Mouse (Mus musculus) adrenal gland (tissue): ENCODE measurements around the gene Ear6.

ENCODE experiments used
- intact Hi-C: fragments of 180-260 bp; cut with DNase I; formaldehyde crosslinking; loops from one replicate; pipeline ENCODE4 v1.15.1; 2025
- microRNA-seq, 2 experiments: library from miRNA; unstranded; fragments of <30 nt; microRNA quantifications; one replicate each; pipeline ENCODE4; 2019

Ear6 gene

DNA sequence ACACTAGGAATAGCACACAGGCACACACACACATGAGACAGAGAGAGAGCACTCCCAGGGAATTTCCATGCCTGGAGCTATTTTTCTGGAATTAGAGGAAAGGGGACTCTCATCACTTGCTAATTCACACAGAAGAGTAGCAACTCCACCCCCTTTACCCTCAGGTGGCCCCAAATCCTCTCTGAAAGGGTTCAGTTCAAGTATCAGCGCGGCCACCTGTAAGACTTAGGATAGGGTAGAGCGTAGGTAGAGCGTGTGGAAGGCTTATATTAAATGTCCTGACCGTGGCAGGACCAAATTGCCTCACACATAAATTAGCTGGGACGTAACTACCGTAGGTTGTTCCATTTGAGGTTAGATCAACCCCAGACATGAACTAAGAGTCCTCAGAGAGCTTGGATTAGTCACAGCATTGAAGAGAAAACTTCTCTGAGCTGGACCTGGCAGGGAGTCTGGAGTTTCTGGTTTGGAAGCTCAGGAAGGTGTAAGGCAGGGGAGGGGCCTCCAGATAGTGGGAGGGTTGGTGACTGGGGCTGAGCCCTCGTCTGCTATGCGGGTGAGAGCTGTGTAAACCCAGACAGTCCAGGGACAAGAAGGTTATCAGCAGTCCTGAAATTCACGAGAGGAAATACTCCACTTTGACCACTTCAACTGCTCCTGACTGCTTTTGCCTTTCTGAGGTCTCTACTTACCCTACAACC is 39.7 kb downstream of the Ear6 start:
- intact Hi-C loops, result no loop called here

DNA sequence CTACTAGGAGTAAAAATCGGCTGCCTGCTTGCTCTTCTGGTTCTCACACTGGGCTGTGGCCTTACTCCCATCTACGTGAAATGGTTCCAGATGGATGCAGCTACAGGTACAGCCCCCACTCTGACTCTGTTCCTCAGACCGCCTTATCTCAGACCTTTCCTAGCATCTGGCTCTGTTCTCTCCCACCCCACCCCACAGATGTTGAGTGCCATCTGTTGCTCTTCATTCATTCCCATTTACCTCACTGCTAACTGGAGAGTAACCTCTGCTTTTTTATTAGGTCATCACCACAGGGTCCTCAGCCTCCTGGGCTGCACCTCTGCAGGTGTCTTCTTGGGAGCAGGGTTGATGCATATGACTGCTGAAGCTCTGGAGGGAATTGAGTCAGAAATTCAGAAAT is 40.3 kb downstream of the Ear6 start:
- intact Hi-C loops, result no loop called here

DNA sequence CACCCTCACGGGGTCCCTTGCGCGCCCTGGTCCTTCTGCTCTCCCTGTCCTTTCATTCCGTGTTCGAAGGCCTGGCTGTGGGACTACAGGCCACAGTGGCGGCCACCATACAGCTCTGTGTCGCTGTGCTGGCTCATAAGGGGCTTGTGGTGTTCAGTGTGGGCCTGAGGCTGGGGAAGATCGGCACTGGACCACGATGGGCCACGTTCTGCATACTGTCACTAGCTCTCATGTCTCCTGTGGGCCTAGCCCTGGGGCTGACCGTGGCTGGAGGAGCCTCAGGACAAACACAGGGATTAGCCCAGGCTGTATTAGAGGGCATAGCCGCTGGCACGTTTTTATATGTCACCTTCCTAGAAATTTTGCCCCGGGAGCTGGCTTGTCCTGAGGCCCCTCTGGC is 41.6 kb downstream of the Ear6 start:
- intact Hi-C loops, result no loop called here

DNA sequence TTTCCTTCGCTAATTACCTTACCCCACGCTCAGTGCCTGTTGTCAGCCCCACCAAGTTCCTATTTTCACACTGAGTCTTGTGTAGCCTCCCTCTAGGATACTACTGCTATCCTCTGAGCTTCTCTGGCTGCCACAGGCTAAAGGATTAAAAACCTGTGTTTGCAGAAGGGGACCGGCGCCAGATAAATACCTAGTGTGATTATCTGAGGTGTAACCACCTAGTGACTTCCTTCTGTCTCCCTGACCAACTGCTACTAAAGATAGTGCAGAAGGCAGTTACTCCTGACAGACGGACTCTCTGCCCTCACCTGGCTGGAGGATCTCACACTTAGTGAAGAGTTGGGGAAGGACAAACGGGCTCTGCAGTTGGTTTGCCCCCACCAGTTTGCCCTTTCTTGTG is 42.5 kb downstream of the Ear6 start:
- intact Hi-C loops, result no loop called here

- intact Hi-C loops, result no loop called here
Measured at GRCm38 (mm10) chr14:51896539-51897170, 43.2 kb downstream of the Ear6 start.

DNA sequence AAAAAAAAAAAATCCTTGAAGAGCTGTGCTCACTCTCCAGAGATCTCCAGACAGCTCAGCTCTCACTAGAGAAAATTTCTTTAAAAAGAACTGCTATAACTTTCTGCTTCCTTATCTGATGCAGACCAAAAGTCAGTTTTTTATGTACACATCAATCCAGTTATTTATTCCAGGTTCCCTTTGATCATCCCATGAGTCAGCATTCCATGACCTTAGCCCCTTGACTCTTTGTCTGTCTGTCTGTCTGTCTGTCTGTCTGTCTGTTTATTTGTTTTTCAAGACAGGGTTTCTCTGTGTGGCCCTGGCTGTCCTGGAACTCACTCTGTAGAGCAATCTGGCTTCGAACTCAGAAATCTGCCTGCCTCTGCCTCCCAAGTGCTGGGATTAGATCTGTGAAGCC is 45.9 kb downstream of the Ear6 start:
- intact Hi-C loops, result no loop called here

DNA sequence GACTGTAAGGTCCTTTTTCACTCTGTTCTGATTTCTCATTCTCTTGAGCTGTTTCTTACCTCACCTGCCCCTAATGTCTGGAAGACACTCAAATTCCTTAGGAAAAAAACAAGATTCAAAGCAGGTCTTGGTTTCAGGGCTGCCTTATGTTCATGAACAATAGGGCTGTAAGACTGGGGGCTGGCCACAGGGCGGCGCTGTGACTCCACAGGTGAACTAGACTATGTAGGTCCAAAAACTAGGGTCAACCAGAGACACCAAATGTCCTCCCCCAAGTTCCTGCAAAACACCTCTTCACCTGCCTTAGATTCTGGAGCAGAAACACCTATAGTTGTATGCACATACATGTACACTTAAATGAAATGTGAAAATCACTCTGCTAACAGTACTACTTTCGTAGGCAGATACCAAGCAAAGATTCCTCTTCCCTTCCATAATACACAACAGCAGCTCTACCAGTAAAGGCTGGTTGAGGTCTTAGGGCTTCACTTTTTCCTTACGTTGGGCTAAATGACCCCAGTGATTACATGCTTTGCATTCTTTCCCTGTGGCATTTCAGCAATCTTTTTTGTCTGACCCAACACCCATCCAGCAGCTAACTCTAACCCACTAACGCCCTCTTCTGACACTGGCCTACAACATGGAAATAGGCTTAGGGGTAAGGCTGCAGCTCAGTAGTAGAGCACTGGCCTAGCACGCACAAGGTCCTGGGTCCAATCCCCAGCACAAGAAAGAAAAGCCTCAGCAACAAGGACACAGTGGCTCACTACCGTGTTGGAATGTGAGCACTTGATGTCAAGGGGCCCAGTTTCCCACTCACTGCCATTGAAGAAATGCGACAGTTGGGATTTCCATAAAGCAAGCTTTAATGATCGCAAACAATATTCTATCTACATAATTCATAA is 49.6 kb downstream of the Ear6 start:
- intact Hi-C loops, result loop anchor here (2.0 kb wide), 1 partner anchor 28 kb away; no protein-coding TSS in a partner anchor

GRCm38 (mm10) chr14:51903782-51904181 is 50.3 kb downstream of the Ear6 start:
- intact Hi-C loops, result loop anchor here (2.0 kb wide), 1 partner anchor 27 kb away; no protein-coding TSS in a partner anchor

Small RNA genes within 50 kb of the gene (microRNA-seq; reads per million reads assigned to microRNA genes)
- 0 reads per million in 2 experiments for gene Gm27375
